Mouse (Mus musculus): Measurements from ENCODE around the gene Mpc1.
A peak's percentile ranks its signal among the peaks of the same experiment; 100 is the strongest.
"Not testable (repeated sequence)": the region's sequence is repeated elsewhere in the genome, so short reads cannot be mapped to it uniquely, and the experiment has no call there.

Gene Mpc1

DNA sequence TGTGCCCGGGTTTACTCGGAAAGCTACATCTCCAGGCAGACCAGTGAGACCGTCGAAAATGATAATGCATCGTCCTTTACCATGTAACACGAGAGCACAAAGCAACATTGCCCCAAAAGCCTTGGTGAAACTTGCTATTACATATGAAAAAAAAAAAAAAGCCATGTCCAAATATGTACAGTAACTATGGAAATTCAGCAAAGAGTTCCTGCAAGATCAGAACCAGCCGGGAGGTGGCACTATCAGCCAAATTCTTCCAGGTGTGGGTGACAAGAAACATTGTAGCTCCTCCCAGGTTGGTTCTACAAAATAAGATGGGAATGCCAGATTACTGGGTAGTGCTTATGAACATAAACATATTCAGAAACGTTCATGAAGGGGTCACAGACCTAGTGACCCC, 25.7 kb upstream of the Mpc1 start:
- peaks cover 4% of the 10 kb centered on the region for H3K36me3 ChIP-seq (ENCODE audit: control insufficient read depth, insufficient read depth, low read length, poor library complexity, severe bottlenecking)
- no peaks in the 10 kb centered on the region for H3K27me3 ChIP-seq (ENCODE audit: control insufficient read depth, insufficient read depth, low read length, poor library complexity, severe bottlenecking)
- DNase-seq (ENCODE audit: low read depth, low spot score) = peak; percentile 57

DNA sequence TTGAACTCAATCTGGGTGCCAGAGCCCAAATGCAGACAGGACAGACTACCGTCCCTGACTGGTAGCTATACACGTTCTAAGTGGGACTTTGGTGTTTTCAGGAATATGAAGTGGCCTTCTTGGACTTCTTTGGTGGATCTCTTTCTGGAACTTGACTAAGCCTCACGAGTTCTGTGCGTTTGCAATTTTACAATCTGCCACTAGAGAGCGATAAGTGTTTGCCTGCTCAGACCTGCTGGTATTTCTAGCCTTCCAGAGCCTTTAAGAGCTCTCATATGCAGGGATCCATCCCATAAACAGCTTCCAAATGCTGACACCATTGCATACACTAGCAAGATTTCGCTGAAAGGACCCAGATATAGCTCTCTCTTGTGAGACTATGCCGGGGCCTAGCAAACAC, 18.1 kb upstream of the Mpc1 start:
- H3K27me3 ChIP-seq (ENCODE audit: control insufficient read depth, insufficient read depth, low read length, poor library complexity, severe bottlenecking); H3K36me3 ChIP-seq (ENCODE audit: control insufficient read depth, insufficient read depth, low read length, poor library complexity, severe bottlenecking): not testable (repeated sequence)
- DNase-seq (ENCODE audit: low read depth, low spot score) = peak; percentile 75

DNA sequence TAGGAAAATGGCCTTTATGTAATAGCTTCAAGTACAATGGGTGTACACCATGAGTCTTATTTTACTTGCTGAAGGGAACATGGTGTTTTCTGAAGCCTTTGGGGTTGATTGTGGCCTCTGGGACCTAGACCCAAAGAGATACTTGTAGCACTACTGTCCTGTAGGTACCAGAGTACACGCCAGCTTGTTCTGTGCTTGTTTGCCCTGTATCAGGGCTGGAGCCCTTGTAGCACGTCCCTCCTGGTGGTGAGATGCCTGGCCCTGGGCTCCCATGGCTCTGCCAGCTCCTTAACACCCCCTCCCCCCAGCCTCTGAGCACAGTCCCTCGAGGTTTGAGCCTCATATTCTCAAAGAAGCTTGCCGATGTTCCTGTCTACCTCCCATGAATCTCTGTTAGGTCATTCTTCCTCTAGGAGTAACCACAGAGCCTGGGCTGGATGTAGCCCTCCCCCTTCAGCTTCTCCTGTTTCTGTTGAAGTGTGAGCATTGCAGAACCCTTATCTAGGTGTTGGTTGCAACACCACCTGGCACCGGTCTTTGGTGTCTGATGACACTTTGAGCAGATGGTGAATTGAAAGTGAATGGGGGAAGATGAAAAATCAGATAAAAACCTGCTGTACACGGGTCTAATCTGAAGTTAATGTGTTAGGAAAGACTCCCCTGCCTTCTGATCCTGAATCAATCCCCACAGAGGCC, 10.5 kb upstream of the Mpc1 start:
- H3K27me3 ChIP-seq (ENCODE audit: control insufficient read depth, insufficient read depth, low read length, poor library complexity, severe bottlenecking) = no peaks in the 10 kb centered on the region
- H3K36me3 ChIP-seq (ENCODE audit: control insufficient read depth, insufficient read depth, low read length, poor library complexity, severe bottlenecking) = no peaks in the 10 kb centered on the region
- DNase-seq (ENCODE audit: low read depth, low spot score) = no peak

DNA sequence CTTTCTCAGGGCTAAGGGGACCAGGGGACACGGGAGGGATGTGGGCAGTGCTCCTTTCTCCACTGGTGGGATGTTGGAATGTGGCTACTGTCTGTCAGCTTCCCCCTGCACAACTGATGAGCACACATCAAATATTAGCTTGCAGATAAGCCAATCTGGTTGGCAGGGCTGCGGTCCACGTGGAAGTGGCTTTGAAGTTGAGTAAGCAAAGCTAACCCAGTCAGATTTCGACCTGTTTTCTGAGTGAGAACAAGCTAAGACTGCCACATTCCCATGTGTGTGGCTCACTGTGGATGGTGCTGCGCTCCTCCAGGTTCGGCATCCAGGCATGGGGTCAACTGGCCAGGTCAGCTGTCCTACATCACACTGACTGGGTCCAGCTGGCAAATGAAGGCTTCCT, 9.8 kb upstream of the Mpc1 start:
- H3K36me3 ChIP-seq (ENCODE audit: control insufficient read depth, insufficient read depth, low read length, poor library complexity, severe bottlenecking) = no peaks in the 10 kb centered on the region

DNA sequence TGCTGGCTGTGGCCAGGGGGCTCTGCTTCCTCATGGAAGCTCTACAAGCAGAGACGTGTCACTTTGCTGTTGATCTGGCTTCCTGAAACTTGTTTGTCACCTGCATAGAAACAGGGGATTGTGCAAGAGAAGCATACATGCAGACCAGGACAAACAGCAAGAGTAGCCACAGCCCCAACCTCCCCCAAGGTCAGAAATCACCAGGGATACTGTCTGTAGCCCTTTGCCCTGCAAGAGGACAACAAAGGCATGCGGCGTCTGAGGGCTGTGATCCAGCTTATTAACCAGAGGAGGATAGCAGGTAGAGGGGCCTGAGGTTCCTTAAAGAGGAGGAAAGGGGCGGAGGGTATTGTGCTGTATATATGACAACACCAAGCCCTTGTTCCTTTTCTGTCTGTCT, 6.6 kb upstream of the Mpc1 start:
- H3K36me3 ChIP-seq (ENCODE audit: control insufficient read depth, insufficient read depth, low read length, poor library complexity, severe bottlenecking) = no peaks in the 10 kb centered on the region
- no peaks in the 10 kb centered on the region for H3K27me3 ChIP-seq (ENCODE audit: control insufficient read depth, insufficient read depth, low read length, poor library complexity, severe bottlenecking)
- DNase-seq (ENCODE audit: low read depth, low spot score) = no peak

More for the DNA sequence above, 9.8 kb upstream of the Mpc1 start:
- no peaks in the 10 kb centered on the region for H3K27me3 ChIP-seq (ENCODE audit: control insufficient read depth, insufficient read depth, low read length, poor library complexity, severe bottlenecking)
- no peak for DNase-seq (ENCODE audit: low read depth, low spot score)

DNA sequence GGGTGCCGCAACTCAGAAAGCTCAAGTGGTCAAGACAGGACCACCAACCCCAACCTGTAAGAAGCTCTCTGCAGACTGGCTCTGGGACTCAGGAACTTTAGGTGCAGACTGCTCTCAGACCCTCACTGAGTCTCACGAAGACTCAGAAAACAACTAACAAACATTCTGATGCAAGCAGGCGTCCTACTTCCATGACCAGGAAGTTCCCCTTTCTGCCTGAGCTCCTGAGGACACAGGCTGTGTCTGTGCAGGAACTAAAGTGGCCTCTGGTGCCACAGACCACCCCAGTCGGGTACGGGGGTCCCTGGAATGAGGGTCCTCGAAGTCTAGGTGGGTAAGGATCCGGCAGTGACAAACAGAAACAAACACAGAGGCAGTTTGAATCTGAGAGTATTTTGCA, 6.0 kb upstream of the Mpc1 start:
- Histone ChIP-seq H3K36me3 (ENCODE audit: control insufficient read depth, insufficient read depth, low read length, poor library complexity, severe bottlenecking) (no peaks in the 10 kb centered on the region), H3K27me3 (ENCODE audit: control insufficient read depth, insufficient read depth, low read length, poor library complexity, severe bottlenecking) (no peaks in the 10 kb centered on the region)
- no peak for DNase-seq (ENCODE audit: low read depth, low spot score)

DNA sequence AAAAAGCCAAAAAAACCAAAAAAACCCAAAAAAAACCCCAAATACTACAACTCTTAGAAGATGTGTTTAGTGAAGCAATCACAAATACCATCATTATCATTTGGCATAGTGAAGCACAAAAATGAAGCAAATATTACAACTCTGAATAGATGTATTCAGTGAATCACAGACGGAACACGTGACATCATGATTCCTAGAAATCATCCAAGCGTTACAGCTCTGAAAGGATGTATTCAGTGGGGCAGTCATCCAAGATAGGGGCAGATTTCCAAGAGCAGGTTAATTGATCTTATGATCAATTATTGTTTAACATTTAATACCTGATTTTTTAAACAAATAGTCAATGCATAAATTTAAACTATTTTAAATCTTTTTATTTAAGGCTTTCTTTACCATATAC, 5.4 kb upstream of the Mpc1 start:
- no peaks in the 10 kb centered on the region for H3K27me3 ChIP-seq (ENCODE audit: control insufficient read depth, insufficient read depth, low read length, poor library complexity, severe bottlenecking)
- no peaks in the 10 kb centered on the region for H3K36me3 ChIP-seq (ENCODE audit: control insufficient read depth, insufficient read depth, low read length, poor library complexity, severe bottlenecking)
- no peak for DNase-seq (ENCODE audit: low read depth, low spot score)

DNA sequence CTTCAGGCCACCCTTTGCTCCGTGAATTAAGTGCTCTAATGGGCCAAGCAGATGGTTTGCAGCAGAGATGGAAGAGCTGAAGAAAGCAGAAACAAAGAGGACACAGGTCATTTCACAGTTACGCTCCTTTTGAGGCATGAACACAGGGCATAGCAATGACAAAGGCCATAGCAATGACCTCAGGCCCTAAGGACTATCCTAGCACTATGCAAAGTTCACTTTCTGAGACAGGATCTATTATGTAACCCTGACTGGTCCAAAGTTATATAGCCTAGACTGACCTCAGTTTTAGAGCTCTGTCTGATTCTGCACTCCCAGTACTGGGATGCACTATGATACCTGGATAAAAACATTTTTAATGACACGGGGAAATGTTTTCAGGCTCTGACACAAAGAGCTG, 4.3 kb upstream of the Mpc1 start:
- no peak for DNase-seq (ENCODE audit: low read depth, low spot score)
- no peaks in the 10 kb centered on the region for H3K36me3 ChIP-seq (ENCODE audit: control insufficient read depth, insufficient read depth, low read length, poor library complexity, severe bottlenecking)
- H3K27me3 ChIP-seq (ENCODE audit: control insufficient read depth, insufficient read depth, low read length, poor library complexity, severe bottlenecking) = no peaks in the 10 kb centered on the region

DNA sequence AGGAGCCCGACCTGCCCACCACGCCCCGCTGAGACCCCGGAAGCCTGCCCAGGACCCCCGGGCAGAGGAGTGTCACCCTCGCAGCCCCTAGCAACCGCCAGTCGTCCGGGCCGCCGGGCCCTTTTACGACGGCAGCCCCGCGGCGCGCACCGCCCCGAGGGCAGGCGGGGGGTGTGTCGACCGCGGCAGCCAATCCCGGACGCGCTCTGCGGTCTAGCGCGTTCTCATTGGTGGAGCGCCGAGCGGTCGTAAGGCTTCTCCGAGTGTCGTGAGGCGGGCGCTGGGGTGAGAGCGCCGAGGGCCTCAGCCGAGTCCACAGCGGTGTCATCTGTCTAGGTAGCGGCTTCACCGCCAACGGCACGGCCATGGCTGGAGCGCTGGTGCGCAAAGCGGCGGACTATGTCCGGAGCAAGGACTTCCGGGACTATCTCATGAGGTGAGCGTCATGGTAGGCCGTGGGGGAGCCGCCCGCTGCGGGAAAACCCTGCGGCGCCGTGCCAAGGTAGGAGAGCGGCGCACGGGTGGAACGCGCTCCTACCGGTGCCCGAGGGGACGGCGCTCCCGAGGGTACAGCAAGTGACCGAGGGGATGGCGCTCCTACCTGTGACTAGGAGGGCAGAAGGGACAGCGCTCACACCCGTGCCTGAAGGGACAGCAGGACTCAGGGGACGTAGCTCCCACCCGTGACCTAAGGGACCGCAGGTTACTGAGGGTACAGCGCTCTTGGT, 986 bp downstream of the Mpc1 start:
- H3K36me3 ChIP-seq (ENCODE audit: control insufficient read depth, insufficient read depth, low read length, poor library complexity, severe bottlenecking) = no peaks in the 10 kb centered on the region
- DNase-seq (ENCODE audit: low read depth, low spot score) = peak; percentile 96
- H3K27me3 ChIP-seq (ENCODE audit: control insufficient read depth, insufficient read depth, low read length, poor library complexity, severe bottlenecking) = no peaks in the 10 kb centered on the region

DNA sequence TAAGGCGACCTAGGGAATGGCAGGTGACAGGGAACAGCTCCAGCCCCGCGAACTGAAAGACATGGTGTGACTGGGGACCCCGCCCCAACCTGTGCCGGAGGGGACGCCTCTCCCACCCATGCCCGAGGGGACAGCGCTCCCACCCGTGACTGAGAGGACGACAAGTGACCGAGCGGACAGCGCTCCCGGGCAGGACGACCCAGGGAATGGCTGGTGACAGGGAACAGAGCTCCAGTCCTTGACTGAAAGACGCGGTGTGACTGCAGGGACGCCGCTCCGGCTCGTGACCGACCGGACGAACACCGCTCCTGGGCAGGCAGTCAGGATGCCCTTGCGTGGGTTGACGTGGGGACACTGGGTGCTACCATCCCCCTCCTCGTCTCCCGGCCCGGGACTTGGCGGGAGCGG, 1.6 kb downstream of the Mpc1 start:
- H3K27me3 ChIP-seq (ENCODE audit: control insufficient read depth, insufficient read depth, low read length, poor library complexity, severe bottlenecking) = no peaks in the 10 kb centered on the region
- no peaks in the 10 kb centered on the region; the same call in 1 of the 2 replicates for H3K36me3 ChIP-seq (ENCODE audit: control insufficient read depth, insufficient read depth, low read length, poor library complexity, severe bottlenecking)
- no peak for DNase-seq (ENCODE audit: low read depth, low spot score)

DNA sequence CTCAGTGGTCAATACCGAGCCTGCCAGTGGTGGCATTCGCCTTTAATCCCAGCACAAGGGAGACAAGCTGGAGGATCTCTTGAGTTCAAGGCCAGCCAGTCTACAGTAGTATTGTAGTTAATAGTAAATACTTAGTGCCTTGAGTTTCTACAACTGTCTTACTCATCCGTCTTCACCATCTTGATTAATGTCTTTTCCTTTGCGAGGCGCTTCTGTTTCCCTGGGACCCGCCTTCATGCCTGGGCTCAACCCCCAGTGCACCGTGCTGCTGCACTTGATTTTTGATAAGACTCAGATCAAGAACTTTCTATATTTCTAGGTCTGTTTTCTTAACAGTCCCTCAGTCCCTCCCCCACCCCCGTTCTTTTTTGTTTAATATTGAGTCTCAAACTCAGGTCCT, 2.4 kb downstream of the Mpc1 start:
- Histone ChIP-seq H3K36me3 (ENCODE audit: control insufficient read depth, insufficient read depth, low read length, poor library complexity, severe bottlenecking) (no peaks in the 10 kb centered on the region; the same call in 1 of the 2 replicates), H3K27me3 (ENCODE audit: control insufficient read depth, insufficient read depth, low read length, poor library complexity, severe bottlenecking) (no peaks in the 10 kb centered on the region)
- no peak for DNase-seq (ENCODE audit: low read depth, low spot score)

DNA sequence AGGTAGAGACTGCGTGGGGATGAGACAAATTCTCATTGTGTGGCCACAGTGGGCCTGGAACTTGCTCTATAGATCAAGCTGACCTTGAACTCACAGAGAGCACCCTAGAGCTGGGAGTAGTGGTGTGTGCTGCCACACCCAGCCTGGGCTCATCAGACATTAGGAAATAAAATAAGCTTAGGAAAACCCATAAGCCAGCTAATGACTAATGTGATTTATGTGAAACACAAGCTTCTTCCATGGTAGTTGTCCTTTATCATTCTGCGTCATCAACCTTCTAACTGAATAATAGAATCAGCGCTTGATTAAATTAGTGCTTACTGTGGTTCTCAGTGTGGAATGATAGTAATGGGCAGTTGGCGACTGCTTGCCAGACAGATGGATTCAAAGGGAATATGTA, 4.3 kb downstream of the Mpc1 start:
- no peak for DNase-seq (ENCODE audit: low read depth, low spot score)
- Histone ChIP-seq H3K36me3 (ENCODE audit: control insufficient read depth, insufficient read depth, low read length, poor library complexity, severe bottlenecking) (peaks cover 4% of the 10 kb centered on the region; the same call in 1 of the 2 replicates), H3K27me3 (ENCODE audit: control insufficient read depth, insufficient read depth, low read length, poor library complexity, severe bottlenecking) (no peaks in the 10 kb centered on the region)

DNA sequence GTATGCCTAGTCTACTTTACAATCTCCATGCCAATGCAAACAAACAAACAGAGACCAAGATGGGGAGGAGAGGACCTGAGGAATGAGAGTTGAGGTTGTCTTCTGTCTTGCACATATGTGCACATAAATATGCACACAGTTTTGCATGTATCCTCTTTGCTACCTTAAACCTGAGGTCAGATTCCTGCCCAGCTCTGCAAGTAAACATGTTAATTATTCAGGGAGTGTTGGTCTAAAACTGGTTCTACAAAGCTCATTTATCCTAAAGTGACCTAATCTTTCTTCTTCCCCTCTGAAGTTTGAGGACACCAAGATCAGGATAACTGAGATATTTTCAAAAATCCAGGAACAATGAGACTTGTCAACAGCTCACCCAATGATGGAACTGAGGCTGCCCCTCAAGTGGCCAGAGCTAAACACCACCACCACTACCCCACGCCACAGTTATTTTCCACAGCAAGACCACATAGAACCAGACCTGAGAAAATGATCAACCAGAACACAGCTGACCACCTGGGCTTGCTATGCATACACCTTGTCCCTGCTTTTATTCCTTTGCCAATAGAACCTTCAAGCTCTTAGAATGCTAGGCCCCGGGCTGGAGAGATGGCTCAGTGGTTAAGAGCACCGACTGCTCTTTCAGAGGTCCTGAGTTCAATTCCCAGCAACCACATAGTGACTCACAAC, 7.4 kb downstream of the Mpc1 start:
- Histone ChIP-seq H3K27me3 (ENCODE audit: control insufficient read depth, insufficient read depth, low read length, poor library complexity, severe bottlenecking) (no peaks in the 10 kb centered on the region), H3K36me3 (ENCODE audit: control insufficient read depth, insufficient read depth, low read length, poor library complexity, severe bottlenecking) (peaks cover 4% of the 10 kb centered on the region)
- no peak for DNase-seq (ENCODE audit: low read depth, low spot score)

DNA sequence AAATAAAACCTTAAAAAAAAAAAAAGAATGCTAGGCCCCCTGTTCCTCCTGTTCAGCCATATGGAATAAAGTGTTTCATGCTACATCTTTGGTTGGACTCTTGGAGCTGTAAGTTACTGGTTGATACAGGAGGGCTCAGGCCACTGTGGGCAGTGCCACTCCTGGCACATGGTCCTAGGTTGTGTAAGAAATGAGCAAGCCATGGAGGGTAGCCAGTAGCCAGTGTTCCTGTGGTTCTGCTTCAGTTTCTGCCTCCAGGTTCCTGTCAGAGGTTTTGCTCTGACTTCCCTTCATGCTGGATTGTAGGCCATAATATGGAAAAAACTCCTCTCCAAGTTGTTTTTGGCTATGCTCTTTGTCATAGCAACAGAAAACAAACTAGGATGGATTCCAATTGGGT, 8.0 kb downstream of the Mpc1 start:
- no peak for DNase-seq (ENCODE audit: low read depth, low spot score)
- Histone ChIP-seq H3K36me3 (ENCODE audit: control insufficient read depth, insufficient read depth, low read length, poor library complexity, severe bottlenecking) (peaks cover 4% of the 10 kb centered on the region), H3K27me3 (ENCODE audit: control insufficient read depth, insufficient read depth, low read length, poor library complexity, severe bottlenecking) (no peaks in the 10 kb centered on the region)

DNA sequence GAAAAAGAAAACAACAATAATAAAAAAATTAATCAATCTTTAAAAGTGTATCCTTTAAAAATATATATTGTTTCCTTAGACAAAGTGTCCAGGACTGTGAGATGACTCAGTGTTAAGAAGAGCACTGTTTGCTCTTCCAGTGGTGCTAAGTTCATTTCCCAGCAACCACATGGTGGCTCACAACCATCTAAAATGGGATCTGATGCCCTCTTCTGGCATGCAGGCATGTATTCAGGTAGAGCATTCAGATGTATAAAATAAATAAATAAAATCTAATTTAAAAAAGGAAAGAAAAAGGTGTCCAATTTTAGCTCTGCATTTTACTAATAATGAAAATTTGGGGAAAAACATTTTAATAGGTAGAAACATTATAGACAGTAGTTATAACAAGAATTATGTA, 13.1 kb downstream of the Mpc1 start:
- no peak for DNase-seq (ENCODE audit: low read depth, low spot score)
- Histone ChIP-seq H3K36me3 (ENCODE audit: control insufficient read depth, insufficient read depth, low read length, poor library complexity, severe bottlenecking) (peaks cover 7% of the 10 kb centered on the region), H3K27me3 (ENCODE audit: control insufficient read depth, insufficient read depth, low read length, poor library complexity, severe bottlenecking) (no peaks in the 10 kb centered on the region)
